Mouse (Mus musculus) cerebellum, postnatal 14 days (tissue): ENCODE results near the gene Sqstm1.

Source experiments
- DNase-seq, 2 experiments: peaks; one replicate each; pipeline ENCODE4 v3.0.0; 2021; ENCODE audit warnings: mixed read lengths in 2 of 2

Sqstm1 gene

GRCm38 (mm10) chr11:50210505-50211151 is at the start of gene Sqstm1, which contains the start of gene Mgat4b:
Gene Sqstm1 (minus strand): TSS chr11:50210827.
Gene Mgat4b (plus strand): TSS chr11:50210890.
- DNase-seq: peak; percentile 84 to 86

DNA sequence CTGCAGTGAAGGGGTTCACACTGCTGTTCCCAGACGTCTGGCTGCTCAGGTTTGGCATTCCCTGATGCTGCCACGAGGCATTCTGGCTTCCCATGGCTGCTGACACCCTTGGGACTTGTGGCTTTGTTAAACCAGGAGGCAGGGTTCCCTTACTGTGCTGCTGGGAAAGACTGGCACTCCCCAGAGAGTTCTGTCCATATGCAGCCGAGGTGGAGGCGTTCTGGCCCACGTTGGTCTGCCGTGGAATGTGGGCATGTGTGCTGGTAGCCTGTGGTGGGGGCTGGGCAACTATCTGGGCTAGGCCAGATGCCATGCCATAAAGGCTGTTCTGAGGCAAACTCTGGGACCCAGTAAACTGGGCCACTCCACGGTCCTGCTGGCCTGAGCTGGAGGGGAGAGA is 47.7 kb upstream of the Sqstm1 start:
- no peak for DNase-seq

GRCm38 (mm10) chr11:50256615-50257014 is 46.0 kb upstream of the Sqstm1 start:
- no peak for DNase-seq

DNA sequence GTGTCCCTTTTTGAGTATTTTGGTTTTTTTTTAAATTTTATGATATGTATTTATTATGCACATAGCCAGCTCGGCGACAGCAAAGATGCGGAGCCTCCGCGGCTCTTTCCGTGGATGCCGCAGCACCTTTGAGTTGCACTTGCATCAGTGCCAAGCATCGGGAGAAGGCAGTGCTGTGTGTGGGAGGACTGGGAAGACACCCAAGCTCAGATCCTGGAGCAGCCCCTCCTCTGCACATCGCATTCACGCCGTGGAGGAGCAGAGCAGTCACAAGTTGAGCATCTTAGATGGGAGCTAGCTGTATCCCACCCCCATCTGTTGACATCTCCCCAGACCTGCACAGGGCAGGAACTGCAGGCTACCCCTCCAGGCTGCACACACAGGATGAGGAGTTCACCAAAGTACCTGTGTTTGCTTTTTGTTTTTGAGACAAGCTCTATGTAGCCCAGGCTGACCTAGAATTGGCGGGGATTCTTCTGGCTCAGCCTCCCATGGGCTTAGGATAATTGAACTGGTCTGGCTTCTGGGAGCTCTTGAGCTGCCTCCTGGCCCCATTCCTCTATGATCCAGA is 43.5 kb upstream of the Sqstm1 start:
- peak; percentile 62 to 68 for DNase-seq

- DNase-seq: no peak
Observed at GRCm38 (mm10) chr11:50253393-50253792, 42.8 kb upstream of the Sqstm1 start.

GRCm38 (mm10) chr11:50252684-50253265 is 42.1 kb upstream of the Sqstm1 start:
- no peak for DNase-seq

- no peak for DNase-seq
Observed at GRCm38 (mm10) chr11:50252166-50252565, 41.5 kb upstream of the Sqstm1 start.

DNA sequence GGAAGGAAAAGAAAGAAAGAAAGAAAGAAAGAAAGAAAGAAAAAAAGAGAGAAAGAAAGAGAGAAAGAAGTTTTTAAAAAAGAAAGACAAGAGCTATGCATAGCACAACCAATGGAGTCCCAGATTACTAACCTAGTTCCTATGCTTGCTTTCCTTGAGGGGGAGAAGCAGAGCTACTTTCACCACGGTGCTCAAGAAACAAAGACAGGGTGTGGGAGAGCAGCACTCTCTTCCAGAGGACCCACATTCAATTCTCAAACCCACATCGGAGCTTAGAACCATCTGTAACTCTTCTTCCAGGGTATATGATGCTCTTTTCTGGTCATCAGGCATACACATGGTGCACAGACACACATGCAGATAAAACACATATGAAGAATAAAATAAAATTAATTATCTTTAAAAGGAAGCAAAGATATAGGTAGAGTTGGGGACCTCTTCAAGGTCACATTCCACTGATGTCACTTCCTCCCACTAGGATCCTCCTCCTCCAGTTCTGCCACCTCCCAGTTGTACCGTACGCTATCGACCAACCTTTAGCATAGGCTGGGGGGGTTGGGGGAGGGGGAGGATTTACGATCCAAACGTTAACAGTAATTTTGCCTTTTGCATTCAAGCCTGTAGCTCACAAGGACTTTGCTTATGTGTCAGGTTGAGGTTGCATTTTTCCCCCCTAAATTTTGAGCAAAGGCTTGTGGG is 38.0 kb upstream of the Sqstm1 start:
- no peak for DNase-seq

DNA sequence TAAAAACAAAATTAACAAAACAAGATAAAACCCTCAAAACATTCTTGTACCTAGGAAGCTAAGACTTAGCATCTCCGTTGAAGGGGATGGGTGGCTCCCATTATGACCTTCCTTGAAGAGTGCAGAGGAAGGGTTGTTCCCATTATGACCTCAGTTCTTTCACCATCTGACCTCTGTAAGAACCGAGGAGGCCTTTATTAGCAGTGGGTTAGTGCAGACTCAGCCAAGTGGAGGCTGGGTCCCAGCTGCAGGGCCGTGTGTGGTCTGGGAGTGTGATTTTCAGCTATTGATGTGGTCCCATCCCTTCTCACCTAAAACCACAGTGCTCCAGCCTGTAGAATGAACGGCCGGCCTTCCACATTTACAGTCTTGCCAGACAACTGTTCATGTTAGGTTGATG is 34.6 kb upstream of the Sqstm1 start:
- no peak for DNase-seq

GRCm38 (mm10) chr11:50243926-50244325 is 33.3 kb upstream of the Sqstm1 start:
- DNase-seq: no peak

DNA sequence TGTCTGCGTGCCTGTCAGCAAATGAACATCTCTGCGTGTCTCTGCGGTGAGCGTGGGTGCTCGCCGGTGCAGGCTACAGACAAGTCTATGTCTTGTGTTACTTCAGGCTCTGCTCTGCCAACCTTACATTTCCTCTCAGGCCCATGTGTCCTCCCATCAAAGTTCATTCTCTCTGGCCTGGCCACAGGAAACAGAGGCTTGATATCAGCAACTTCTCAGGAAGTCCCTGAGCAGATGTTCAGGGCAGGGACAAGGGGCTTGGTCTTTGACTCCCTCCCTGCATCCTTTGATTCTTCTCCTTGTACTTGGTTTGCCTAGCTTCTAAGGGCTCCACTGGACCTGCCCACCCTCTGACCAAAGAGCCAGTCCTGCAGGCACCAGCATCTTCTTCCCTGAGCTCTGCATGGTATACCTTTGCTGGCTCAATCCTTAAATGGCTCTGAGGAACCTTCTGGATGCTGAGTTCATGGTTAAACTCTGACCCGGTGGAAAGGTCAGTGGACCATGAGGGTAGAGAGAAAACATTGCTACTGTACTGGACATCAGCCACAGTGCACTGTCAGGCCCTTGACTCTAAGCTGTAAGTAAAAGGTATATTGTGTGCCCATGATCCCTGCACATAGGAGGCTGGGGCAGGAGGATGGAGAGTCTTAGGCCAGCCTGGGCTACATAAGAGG is 29.7 kb upstream of the Sqstm1 start:
- no peak for DNase-seq

DNA sequence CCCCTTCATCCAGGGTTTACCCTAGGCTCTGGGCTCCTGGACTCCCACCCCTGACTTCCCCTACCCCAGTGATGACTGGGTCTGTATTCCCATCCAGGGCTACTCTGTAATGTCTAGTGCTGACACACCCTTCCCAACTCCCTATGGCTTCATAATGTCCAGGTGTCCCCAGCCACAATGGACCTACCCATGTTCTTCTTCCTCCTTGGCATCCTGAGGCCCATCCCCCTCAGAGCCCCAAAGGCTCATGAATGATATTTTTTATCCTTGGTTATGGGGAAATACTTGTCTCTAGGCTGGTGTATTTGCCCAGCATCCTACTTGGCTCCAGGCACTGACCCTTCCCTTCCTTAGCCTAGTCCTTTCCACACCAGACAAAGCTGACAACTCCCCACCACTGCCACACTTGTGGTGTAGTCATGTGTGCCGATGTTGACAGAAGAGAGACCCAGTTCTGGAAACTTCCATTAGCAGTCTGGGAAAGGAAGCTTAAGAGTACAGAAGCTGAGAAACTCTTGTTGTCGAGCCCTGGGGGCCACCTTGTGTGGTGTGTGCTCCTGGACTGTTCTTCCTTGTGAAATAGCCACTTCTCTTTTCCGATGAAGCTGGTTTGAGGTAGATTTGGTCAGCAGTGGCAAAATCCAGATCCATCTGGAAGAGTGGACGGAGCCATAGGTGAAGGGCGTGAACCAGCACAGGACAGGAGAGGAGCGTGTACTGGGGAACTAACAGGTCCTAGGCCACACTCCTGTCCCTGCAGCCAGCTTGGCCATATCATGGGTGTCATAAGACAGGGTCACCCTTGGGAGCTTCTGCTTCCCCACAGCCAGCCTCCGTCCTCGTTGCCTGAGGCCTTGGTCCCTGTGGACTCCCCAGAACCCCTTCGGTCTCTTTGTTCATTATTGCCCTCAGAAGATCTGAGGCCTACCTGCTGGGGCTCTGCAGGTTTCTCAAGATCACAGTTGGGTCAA is 28.5 kb upstream of the Sqstm1 start:
- no peak for DNase-seq

DNA sequence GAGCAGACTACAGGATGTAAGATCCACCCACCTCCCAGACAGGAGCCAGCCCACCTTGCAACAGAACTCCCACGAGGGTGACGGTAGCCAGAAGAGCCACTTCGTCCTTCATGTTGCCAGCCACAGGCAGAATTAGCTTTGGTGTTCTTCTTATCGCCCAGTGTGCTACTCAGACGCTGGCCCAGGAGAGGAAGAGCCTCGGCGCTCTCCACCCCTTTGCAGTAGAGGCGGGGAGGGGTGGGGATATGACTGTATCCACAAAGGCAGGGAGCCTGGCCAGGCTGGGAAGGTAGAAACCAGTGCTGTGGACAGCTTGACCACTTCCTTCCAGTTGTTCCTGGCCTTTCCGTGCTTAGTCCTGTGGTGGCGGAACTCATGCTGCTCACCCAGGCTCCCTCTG is 27.7 kb upstream of the Sqstm1 start, which contains the start of gene Ltc4s:
TSS of gene Ltc4s (minus strand) at position 293 of the 400 bp plus-strand sequence.
- DNase-seq: no peak

DNA sequence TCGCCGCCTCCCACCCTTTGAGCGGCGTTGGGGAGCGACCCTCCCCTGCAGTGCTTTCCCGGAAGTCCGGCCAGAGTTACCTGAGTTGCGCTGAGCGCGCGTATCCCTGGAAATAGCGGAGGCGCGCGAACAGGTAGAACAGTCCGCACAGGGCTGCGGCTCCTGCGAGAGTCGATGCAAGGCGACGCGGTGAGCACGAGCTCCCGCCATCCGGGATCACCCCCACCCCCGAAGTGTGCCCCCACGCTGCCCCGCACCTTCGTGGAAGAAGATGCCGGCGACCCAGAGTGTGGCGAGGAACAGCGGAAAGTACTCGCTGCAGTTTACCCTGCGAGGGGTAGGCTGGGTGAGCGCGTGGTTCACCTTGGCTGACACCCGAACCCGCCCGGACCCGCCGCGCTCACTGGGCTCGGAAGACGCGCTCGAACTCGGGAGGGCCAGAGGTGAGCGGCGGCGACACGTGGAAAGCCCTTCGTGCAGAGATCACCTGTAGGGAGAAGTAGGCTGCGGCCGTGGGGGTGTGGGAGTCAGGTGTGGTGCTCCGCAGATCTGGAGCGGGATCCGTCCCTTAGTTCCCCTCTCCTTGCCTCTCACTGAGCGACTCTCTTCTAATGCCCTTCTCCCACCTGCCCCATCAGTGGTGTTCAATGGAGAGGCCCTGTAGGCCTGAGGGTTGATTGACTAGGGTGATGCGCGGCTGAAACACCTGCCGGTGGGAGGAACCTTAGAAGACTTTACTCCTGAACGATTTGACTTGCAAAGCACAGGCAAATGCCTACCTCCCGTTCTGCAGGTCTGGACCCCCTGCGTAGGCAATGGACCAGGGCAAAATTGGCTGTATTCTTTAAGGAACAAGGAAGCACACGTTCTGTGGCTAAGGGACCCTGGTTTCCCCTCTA is 26.6 kb upstream of the Sqstm1 start:
- no peak for DNase-seq

DNA sequence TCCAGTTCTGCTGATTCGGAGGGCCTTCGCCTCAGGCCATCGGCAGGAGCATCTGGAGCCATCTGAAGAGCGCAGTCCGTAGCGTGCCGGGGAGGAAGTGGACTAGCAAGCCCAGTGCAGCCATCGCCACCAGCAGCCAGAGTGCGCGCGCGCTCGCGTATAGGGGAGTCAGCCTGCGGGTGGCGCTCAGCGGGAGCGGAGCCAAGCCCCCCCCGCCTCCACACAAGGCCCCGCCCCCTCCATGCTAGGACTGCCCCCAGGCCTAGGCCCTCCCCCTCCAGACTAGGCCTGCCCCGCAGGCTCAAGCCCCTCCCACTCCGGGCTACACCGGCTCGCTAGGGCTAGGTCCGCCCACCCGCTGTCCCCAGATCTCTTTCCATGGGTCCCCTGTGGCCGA is 25.9 kb upstream of the Sqstm1 start:
- DNase-seq: peak; percentile 76 to 79

- no peak for DNase-seq
Observed at GRCm38 (mm10) chr11:50234606-50235005, 24.0 kb upstream of the Sqstm1 start.

- no peak for DNase-seq
Observed at GRCm38 (mm10) chr11:50233993-50234392, 23.4 kb upstream of the Sqstm1 start.

- DNase-seq: no peak
Observed at GRCm38 (mm10) chr11:50233022-50233421, 22.4 kb upstream of the Sqstm1 start.

GRCm38 (mm10) chr11:50231411-50231810 is 20.8 kb upstream of the Sqstm1 start:
- DNase-seq: peak; percentile 81 to 84

DNA sequence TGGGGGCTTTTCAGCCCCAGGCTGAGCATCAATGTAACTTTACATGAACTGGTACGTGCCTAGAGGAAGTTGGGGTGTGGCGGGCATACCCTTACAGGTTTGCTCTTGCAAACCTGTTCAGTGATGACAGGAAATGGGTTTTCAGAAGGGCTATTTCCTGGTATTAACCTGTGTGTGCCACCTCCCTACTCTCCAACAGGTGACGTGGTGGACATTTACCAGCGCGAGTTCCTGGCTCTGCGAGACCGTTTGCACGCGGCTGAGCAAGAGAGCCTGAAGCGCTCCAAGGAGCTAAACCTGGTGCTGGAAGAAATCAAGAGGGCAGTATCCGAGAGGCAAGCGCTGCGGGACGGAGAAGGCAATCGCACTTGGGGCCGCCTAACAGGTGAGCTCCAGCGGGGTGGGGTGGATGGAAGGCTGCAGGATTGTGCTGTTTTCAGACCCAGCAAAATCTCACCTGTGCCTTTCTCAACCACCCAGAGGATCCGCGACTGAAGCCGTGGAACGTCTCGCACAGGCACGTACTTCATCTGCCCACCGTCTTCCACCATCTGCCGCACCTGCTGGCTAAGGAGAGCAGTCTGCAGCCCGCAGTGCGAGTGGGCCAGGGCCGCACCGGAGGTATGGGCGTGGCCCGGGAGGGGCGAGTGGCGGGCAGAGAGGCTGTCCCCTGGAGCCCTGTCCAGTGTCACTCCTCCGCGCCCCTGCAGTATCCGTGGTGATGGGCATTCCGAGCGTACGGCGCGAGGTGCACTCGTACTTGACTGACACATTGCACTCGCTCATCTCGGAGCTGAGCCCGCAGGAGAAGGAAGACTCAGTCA is 20.1 kb upstream of the Sqstm1 start:
- peak; percentile 45 to 49 for DNase-seq
